Mouse (Mus musculus): ENCODE data around the gene Ltb4r2.
A peak's percentile ranks its signal among the peaks of the same experiment; 100 is the strongest.

Gene Ltb4r2

DNA sequence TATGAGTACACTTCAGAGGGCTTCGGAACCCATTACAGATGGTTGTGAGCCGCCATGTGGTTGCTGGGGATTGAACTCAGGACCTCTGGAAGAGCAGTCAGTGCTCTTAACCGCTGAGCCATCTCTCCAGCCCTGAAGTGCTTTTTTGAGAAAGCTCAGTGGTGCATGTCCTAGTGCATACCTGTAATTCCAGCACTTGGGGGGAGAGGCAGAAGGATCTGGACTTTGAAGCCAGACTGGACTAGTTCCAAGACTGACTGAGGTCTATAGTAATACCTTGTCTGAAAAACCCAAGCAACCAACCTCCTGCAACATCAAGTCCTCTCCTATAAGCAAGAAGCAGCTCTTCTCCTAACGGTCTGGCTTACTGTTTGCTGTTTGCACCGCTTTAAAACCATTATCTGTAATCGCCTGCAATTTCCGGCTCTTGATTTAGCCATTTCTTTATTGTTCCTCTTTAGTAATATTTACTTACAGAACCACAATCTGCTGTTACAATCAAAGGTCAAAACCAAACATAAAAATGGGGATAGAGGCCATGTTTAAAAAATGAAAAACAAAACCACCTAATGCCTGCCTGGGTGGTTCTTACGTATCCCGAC lies 24.0 kb upstream of the Ltb4r2 start:
- DNase-seq (ENCODE audit: low read depth): no peak

DNA sequence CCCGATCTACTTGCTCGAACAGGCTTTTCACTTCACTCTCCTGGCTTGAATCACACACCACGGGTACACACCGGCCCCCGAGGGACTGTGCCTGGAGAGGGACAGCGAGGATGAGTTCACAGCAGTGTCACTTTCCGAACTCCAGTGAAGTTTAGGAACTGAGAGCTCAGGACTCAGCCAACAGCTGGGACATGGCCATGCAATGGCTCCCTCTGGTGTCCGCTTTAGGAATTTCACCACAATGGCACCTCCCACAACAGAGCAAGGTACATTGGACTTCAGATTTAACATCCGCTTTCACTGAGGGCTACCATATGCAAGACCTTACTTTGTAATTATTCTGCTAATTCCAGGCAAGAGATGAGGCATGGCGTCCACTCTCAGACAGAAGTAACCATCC lies 17.5 kb upstream of the Ltb4r2 start:
- DNase-seq (ENCODE audit: low read depth): peak; percentile 53

- DNase-seq (ENCODE audit: low read depth): peak; percentile 34
These were observed 15.9 kb upstream of the Ltb4r2 start, which contains the start of the genes Dhrs1 and Nop9 for GRCm38 (mm10) chr14:55745180-55745860. Gene Dhrs1 (minus strand): TSS chr14:55745690. Gene Nop9 (plus strand): TSS chr14:55745693.

DNA sequence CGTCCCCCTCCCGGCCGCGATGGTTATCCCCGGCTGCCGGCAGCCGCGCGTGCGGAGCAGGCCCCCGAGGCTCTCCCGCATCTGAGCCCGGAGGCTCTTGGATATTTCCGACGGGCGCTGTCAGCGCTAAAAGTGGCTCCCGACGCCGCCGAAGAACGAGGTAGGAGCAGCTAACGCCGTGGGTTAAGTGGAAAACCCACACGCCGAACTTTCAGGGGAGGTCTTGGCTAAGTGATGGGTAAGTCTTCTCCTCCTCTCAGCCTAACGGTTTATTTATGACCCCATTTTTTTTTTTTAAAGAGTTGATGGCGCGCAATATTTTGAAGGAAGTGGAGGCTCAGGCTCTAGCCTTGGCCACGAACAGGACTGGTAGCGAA lies 15.4 kb upstream of the Ltb4r2 start:
- no peak for DNase-seq (ENCODE audit: low read depth)

GRCm38 (mm10) chr14:55747051-55747847 lies 14.0 kb upstream of the Ltb4r2 start:
- no peak for DNase-seq (ENCODE audit: low read depth)

DNA sequence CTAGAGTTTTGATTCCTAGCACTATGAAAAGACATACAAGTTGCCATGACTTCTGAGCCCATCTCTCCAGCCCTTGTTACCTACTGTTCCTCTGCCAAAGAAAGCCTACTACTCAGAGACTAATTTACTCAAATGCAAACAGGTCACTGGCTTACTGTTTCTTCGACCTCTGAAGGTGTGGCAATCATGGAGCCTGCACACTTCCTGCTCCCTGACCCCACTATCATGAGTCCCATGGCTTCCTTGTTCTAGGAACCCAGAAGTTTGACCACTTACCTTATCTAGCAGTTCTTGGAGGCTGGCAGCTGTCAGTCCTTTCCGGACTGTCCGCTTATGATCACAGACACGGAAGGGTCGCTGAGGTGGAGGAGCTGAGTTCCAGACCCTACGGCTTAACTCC lies 3.7 kb upstream of the Ltb4r2 start:
- no peak for DNase-seq (ENCODE audit: low read depth)

DNA sequence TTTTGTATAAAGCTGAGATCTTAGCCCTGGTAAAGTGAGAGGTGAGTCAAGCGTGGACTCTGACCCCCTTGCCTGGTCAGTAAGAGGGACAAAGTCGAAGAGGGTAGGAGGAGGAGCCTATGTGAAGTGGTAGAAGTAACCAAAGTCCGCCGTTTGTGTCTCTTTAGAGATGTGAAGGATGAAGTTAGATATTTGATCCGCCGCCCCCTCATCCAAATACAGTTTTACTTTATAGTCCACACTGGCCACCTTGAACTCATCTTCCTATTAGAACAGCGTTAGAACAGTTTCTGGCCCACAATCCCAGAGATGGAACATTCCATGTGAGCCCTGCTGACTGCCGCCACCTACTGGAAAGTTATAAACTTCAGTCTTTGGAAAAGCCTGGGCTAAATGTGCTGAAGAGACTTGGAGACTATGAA lies 2.9 kb upstream of the Ltb4r2 start, which contains the start of gene Cideb:
Gene Cideb (minus strand): TSS at position 96 of the 422 bp plus-strand sequence.
- DNase-seq (ENCODE audit: low read depth): no peak

DNA sequence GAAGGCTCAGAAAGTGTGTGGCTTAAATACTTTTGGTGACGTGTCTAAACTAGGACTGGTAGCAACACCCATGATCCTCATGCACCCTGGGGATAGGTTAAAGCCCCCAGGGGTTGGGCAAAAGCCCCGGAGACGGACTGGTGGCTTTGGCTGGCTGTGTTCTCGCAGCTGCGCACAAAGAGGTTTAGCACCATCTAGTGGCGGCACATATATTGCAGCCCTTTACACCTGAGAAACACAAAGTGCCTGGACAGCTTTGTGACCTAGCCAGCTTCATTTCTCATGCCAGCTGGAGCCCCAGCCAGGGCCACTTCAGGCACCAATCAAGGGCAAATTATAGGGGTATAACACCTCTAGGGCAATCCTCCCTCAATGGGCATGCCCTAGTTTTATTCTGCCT lies 1.1 kb upstream of the Ltb4r2 start:
- peak; percentile 46 for DNase-seq (ENCODE audit: low read depth)

GRCm38 (mm10) chr14:55762001-55762821 lies 983 bp downstream of the Ltb4r2 start:
- DNase-seq (ENCODE audit: low read depth): no peak

GRCm38 (mm10) chr14:55763166-55763565 lies 1.9 kb downstream of the Ltb4r2 start:
- no peak for DNase-seq (ENCODE audit: low read depth)

DNA sequence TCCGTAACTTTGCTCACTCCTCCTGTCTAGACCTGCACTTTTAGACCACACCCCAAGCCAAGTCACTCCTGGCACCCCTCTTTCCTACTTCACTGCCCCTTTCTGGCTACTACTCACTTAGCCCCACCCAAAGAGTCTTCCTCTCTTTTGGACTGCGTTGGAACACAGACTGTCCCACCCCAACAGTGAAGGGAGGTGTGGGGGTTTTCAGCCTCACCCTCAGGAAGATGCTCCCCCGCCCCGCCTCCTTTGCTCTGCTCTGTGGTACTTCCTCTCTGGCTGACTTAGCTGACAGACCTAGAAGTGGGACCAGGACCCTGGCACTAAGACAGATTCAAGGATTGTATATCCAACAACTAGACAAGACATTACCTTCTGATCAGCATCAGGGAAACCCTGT lies 4.5 kb downstream of the Ltb4r2 start, which contains the start of gene Ltb4r1:
Gene Ltb4r1 (plus strand): TSS at position 267 of the 400 bp plus-strand sequence.
- DNase-seq (ENCODE audit: low read depth): no peak

GRCm38 (mm10) chr14:55767519-55768414 lies 6.5 kb downstream of the Ltb4r2 start:
- no peak for DNase-seq (ENCODE audit: low read depth)

DNA sequence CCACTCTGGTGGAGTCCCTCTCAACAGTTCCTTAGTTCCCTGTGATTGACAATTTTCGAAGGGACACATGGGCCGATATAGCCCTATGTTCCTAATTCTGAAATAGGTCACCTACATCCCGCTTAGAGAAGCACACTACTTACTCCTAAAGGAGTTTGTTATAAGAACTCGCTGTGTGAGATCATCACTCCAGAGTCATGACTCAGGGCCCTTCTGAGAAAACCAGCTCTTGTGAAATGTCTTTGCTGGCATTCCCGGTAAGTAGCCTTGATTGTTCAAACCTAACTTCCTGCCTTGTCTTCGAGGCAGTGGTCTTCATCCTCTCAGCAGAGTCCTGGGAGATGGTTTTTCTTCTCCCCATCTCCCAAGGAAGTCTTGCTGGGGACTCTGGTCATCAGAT lies 7.3 kb downstream of the Ltb4r2 start:
- DNase-seq (ENCODE audit: low read depth): peak; percentile 64

GRCm38 (mm10) chr14:55769087-55769703 lies 8.0 kb downstream of the Ltb4r2 start:
- no peak for DNase-seq (ENCODE audit: low read depth)

DNA sequence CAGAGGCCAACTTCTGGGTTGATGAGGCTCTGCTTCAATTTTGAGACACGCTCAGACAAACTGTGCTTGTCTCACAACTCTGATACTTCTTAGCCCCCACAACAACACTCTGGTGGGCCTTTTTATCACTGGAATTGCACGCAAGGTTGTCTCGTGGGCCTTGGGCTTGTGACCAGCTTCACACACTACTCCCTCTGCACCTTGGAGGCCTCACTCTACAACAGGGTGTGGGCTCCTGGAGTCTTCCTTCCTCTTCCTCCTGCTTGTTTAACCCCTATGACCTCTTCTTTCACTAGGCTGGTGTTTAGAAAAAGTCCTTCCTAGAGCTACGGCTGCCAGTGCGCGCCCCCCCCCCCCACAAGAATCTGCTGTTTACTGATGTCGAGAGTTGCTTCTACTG lies 15.5 kb downstream of the Ltb4r2 start:
- no peak for DNase-seq (ENCODE audit: low read depth)

GRCm38 (mm10) chr14:55777176-55777575 lies 15.9 kb downstream of the Ltb4r2 start:
- no peak for DNase-seq (ENCODE audit: low read depth)

DNA sequence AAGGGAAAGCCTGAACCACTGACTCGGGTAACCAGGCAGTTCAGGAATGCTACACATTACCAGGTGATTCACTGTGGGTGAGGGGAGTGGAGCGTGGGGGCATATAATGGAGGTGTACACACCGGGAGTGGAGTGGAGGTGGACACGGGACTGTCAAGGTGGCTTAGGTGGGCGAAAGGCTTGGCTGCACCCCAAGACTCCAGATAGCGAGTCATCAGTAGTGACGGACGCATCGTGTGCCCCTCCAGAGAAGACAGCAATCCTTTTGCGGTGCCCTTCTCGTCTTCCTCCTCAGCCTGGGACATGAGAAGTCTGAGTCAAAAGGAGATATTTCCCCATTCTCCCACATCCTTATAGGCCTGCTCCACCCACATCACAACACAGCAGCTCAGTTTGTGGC lies 16.6 kb downstream of the Ltb4r2 start:
- no peak for DNase-seq (ENCODE audit: low read depth)

DNA sequence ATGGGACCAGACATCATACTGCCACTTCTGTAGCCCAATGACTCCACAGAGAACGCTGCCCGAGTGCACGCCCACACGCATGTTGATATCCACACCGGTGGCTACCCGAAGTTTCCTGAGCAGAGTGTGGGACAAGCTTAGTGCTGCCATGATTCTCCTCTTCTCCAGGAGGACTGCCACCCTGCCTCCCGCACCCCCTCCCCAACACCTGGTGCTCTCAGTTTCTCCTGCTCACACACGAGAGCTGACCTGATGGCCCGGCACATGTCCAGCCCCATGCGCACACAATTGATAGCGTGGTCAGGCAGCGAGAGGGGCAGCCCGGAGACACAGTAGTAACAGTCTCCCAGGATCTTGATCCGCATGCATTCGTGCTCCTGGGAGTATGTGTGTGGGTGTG lies 17.5 kb downstream of the Ltb4r2 start:
- DNase-seq (ENCODE audit: low read depth): no peak

- no peak for DNase-seq (ENCODE audit: low read depth)
These were observed 18.4 kb downstream of the Ltb4r2 start for GRCm38 (mm10) chr14:55779656-55780055.

GRCm38 (mm10) chr14:55780736-55781135 lies 19.5 kb downstream of the Ltb4r2 start:
- no peak for DNase-seq (ENCODE audit: low read depth)
